Mouse (Mus musculus) thymus, adult 2 months (tissue): ENCODE data around the gene Fxr2.

ENCODE experiments used
- CTCF ChIP-seq: fragments of 200-500 bp; IDR thresholded peaks from 2 replicates; pipeline ENCODE4 v1.5.1; 2012; ENCODE audit warnings: mild to moderate bottlenecking, control low read depth, low read length, moderate library complexity, borderline replicate concordance; ENCODE audit not compliant: control insufficient read depth, poor library complexity, insufficient read depth; ENCODE audit errors: extremely low read depth
- POLR2A ChIP-seq: fragments of 200-500 bp; IDR thresholded peaks from 2 replicates; pipeline ENCODE4 v1.6.1; 2012; ENCODE audit warnings: mild to moderate bottlenecking, low read length, control low read depth, moderate library complexity; ENCODE audit not compliant: control insufficient read depth, poor library complexity, insufficient read depth; ENCODE audit errors: extremely low read depth

- TF ChIP-seq POLR2A (no peak), CTCF (no peak)
These were observed 42.2 kb upstream of the Fxr2 start for GRCm38 (mm10) chr11:69590622-69591021.
